Mouse (Mus musculus): ENCODE results near the gene Arhgap23.

- TF ChIP-seq CTCF (IDR thresholded peaks at IDR 0.05; ENCODE audit: extremely low read depth, insufficient read length, insufficient replicate concordance, low read depth, low read length) (no peak), POLR2A (IDR thresholded peaks at IDR 0.05; ENCODE audit: low read depth, low read length) (no peak)
These were observed 22.4 kb downstream of the Arhgap23 start for GRCm38 (mm10) chr11:97437745-97438144.
